Mouse (Mus musculus) macrophage (primary cell): ENCODE data around the gene Ebf4. TPM values are rescaled to one million over a fixed set of nuclear protein-coding genes. Genes with fewer than 3 reads are reported as not detected.

Experiments
- H3K27ac ChIP-seq: fragments of 350-480 bp; formaldehyde crosslinking; 2 replicates; pipeline ENCODE4 v1.9.0; 2021
- H3K36me3 ChIP-seq: fragments of 350-480 bp; formaldehyde crosslinking; 2 replicates; pipeline ENCODE4 v1.9.0; 2021; ENCODE audit errors: inconsistent target
- H3K4me3 ChIP-seq: fragments of 350-480 bp; formaldehyde crosslinking; 2 replicates; pipeline ENCODE4 v1.9.0; 2021; ENCODE audit errors: inconsistent target
- H3K79me2 ChIP-seq: fragments of 350-480 bp; formaldehyde crosslinking; 2 replicates; pipeline ENCODE4 v1.9.0; 2021; ENCODE audit errors: inconsistent target
- WGBS: methylation state at CpG from one replicate; pipeline ENCODE4 v1.1.7; 2026; ENCODE audit warnings: inconsistent platforms; ENCODE audit not compliant: missing documents; 5-methylcytosine and 5-hydroxymethylcytosine counted together
- polyA plus RNA-seq: library from polyadenylated mRNA; stranded (reverse); fragments of 250-400 nt; gene quantifications from 3 replicates; pipeline ENCODE4 v1.2.4, GENCODE M21; 2018; ENCODE audit warnings: inconsistent platforms

Gene Ebf4
- polyA plus RNA-seq, 1 experiment from 2014 or later: not detected

- Histone ChIP-seq H3K27ac (no peak overlapping the region), H3K79me2 (peaks cover 31% of the 10 kb centered on the region), H3K4me3 (no peak overlapping the region), H3K36me3 (peaks cover 52% of the 10 kb centered on the region)
- WGBS: 90% methylated on average over 4 of the region's 4 CpGs
These were observed 14.2 kb upstream of the Ebf4 start for GRCm38 (mm10) chr2:130280818-130281217.

- 1% methylated on average over 51 of the region's 51 CpGs for WGBS
These were observed 10.9 kb upstream of the Ebf4 start, which contains the start of gene Idh3b for GRCm38 (mm10) chr2:130283854-130284654. TSS of gene Idh3b (minus strand) at chr2:130284547.

GRCm38 (mm10) chr2:130289086-130289485, 5.9 kb upstream of the Ebf4 start:
- H3K36me3 ChIP-seq: no peaks in the 10 kb centered on the region
- WGBS: 85% methylated on average over 4 of the region's 4 CpGs
- no peak overlapping the region for H3K27ac ChIP-seq
- H3K79me2 ChIP-seq: peaks cover 2% of the 10 kb centered on the region
- H3K4me3 ChIP-seq: no peak overlapping the region

More at GRCm38 (mm10) chr2:130283854-130284654, 10.9 kb upstream of the Ebf4 start, which contains the start of gene Idh3b:
- Histone ChIP-seq H3K79me2 (peaks cover 18% of the 10 kb centered on the region), H3K4me3 (peak within 1 kb of the TSS; percentile 94), H3K36me3 (peaks cover 26% of the 10 kb centered on the region), H3K27ac (peak within 1 kb of the TSS; percentile 73)

- Histone ChIP-seq H3K27ac (no peak overlapping the region), H3K4me3 (no peak overlapping the region), H3K79me2 (no peaks in the 10 kb centered on the region), H3K36me3 (no peaks in the 10 kb centered on the region)
- 5% methylated on average over 8 of the region's 8 CpGs for WGBS
These were observed 3.5 kb upstream of the Ebf4 start for GRCm38 (mm10) chr2:130291434-130291833.

- no peak overlapping the region for H3K4me3 ChIP-seq
- no peaks in the 10 kb centered on the region for H3K36me3 ChIP-seq
- WGBS: 63% methylated on average over 3 of the region's 3 CpGs
- H3K27ac ChIP-seq: no peak overlapping the region
- H3K79me2 ChIP-seq: no peaks in the 10 kb centered on the region
These were observed 2.0 kb upstream of the Ebf4 start for GRCm38 (mm10) chr2:130293009-130293408.

- Histone ChIP-seq H3K36me3 (no peaks in the 10 kb centered on the region), H3K27ac (no peak overlapping the region), H3K79me2 (no peaks in the 10 kb centered on the region), H3K4me3 (no peak overlapping the region)
- WGBS: 11% methylated on average over 4 of the region's 4 CpGs
These were observed 1.5 kb upstream of the Ebf4 start for GRCm38 (mm10) chr2:130293486-130293885.

GRCm38 (mm10) chr2:130294218-130294935, 592 bp upstream of the Ebf4 start:
- no peaks in the 10 kb centered on the region for H3K36me3 ChIP-seq
- no peak overlapping the region for H3K4me3 ChIP-seq
- no peaks in the 10 kb centered on the region for H3K79me2 ChIP-seq
- H3K27ac ChIP-seq: no peak overlapping the region
- WGBS: 16% methylated on average over 20 of the region's 20 CpGs

GRCm38 (mm10) chr2:130295331-130296133, 563 bp downstream of the Ebf4 start:
- Histone ChIP-seq H3K4me3 (no peak overlapping the region), H3K27ac (no peak overlapping the region), H3K36me3 (no peaks in the 10 kb centered on the region), H3K79me2 (no peaks in the 10 kb centered on the region)
- WGBS: 3% methylated on average over 63 of the region's 99 CpGs

GRCm38 (mm10) chr2:130296134-130296745, 1.3 kb downstream of the Ebf4 start:
- no peaks in the 10 kb centered on the region for H3K36me3 ChIP-seq
- WGBS: 10% methylated on average over 20 of the region's 20 CpGs
- no peak overlapping the region for H3K27ac ChIP-seq
- no peak overlapping the region for H3K4me3 ChIP-seq
- no peaks in the 10 kb centered on the region for H3K79me2 ChIP-seq

- WGBS: 85% methylated on average over 9 of the region's 9 CpGs
- H3K79me2 ChIP-seq: no peaks in the 10 kb centered on the region
- H3K36me3 ChIP-seq: no peaks in the 10 kb centered on the region
- H3K4me3 ChIP-seq: no peak overlapping the region
- H3K27ac ChIP-seq: no peak overlapping the region
These were observed 2.6 kb downstream of the Ebf4 start for GRCm38 (mm10) chr2:130297580-130297979.

GRCm38 (mm10) chr2:130303014-130303413, 8.0 kb downstream of the Ebf4 start:
- WGBS: 80% methylated on average over 4 of the region's 4 CpGs
- Histone ChIP-seq H3K4me3 (no peak overlapping the region), H3K36me3 (no peaks in the 10 kb centered on the region), H3K79me2 (no peaks in the 10 kb centered on the region), H3K27ac (no peak overlapping the region)

- no peaks in the 10 kb centered on the region for H3K79me2 ChIP-seq
- 100% methylated on average over 1 of the region's 1 CpGs for WGBS
These were observed 32.1 kb downstream of the Ebf4 start for GRCm38 (mm10) chr2:130327057-130327456.

GRCm38 (mm10) chr2:130329502-130329901, 34.5 kb downstream of the Ebf4 start:
- no peaks in the 10 kb centered on the region for H3K36me3 ChIP-seq
- H3K79me2 ChIP-seq: no peaks in the 10 kb centered on the region
- no peak overlapping the region for H3K4me3 ChIP-seq
- WGBS: 94% methylated on average over 2 of the region's 2 CpGs
- H3K27ac ChIP-seq: no peak overlapping the region

More at GRCm38 (mm10) chr2:130327057-130327456, 32.1 kb downstream of the Ebf4 start:
- no peak overlapping the region for H3K4me3 ChIP-seq
- H3K27ac ChIP-seq: no peak overlapping the region
- no peaks in the 10 kb centered on the region for H3K36me3 ChIP-seq

- H3K4me3 ChIP-seq: no peak overlapping the region
- no peak overlapping the region for H3K27ac ChIP-seq
- WGBS: 55% methylated on average over 6 of the region's 6 CpGs
- H3K36me3 ChIP-seq: no peaks in the 10 kb centered on the region
- no peaks in the 10 kb centered on the region for H3K79me2 ChIP-seq
These were observed 40.1 kb downstream of the Ebf4 start for GRCm38 (mm10) chr2:130335112-130335511.
